Mouse (Mus musculus): ENCODE results near the gene Wwtr1. TPM values are rescaled to one million over a fixed set of nuclear protein-coding genes. Genes with fewer than 3 reads are reported as not detected.

Wwtr1 gene
- polyA plus RNA-seq, 2 experiments = 0.93 to 1.5 TPM

GRCm38 (mm10) chr3:57544154-57544553 lies 31.6 kb downstream of the Wwtr1 start:
- Histone ChIP-seq H3K27ac (no peak overlapping the region), H3K4me2 (ENCODE audit: low read depth) (no peak overlapping the region), H3K36me3 (replicated peaks; ENCODE audit: control insufficient read depth, insufficient read depth, low read depth) (no peaks in the 10 kb centered on the region), H3K9ac (replicated peaks) (no peak overlapping the region), H3K27me3 (ENCODE audit: control insufficient read depth, insufficient read depth, low read length) (no peaks in the 10 kb centered on the region), H3K4me3 (ENCODE audit: insufficient read depth in 1 of 2, low read depth in 2 of 2, low read length in 2 of 2) (no peak overlapping the region), H3K4me1 (replicated peaks; ENCODE audit: control insufficient read depth in 2 of 2, insufficient read depth in 2 of 2, low read length in 1 of 2) (no peaks in the 10 kb centered on the region), H3K9me3 (ENCODE audit: control insufficient read depth, low read length) (no peaks in the 10 kb centered on the region)
- 15% methylated on average over 9 of the region's 9 CpGs for WGBS (ENCODE audit: insufficient replicate concordance)
- ATAC-seq (ENCODE audit: insufficient read depth) (no peak), DNase-seq (ENCODE audit: low read depth in 3 of 3, low spot score in 3 of 3) (no peak)
- TF ChIP-seq CTCF (IDR thresholded peaks at IDR 0.05; ENCODE audit: low read depth) = no peak
- no peak for TF ChIP-seq EP300 (IDR thresholded peaks at IDR 0.05; ENCODE audit: low read depth)

GRCm38 (mm10) chr3:57542848-57543380 lies 32.8 kb downstream of the Wwtr1 start:
- TF ChIP-seq CTCF (IDR thresholded peaks at IDR 0.05; ENCODE audit: low read depth) = no peak
- no peak for TF ChIP-seq EP300 (IDR thresholded peaks at IDR 0.05; ENCODE audit: low read depth)
- no peaks in the 10 kb centered on the region for H3K9me3 ChIP-seq (ENCODE audit: control insufficient read depth, low read length)
- no peak for ATAC-seq (ENCODE audit: insufficient read depth)

GRCm38 (mm10) chr3:57541205-57541604 lies 34.5 kb downstream of the Wwtr1 start:
- Histone ChIP-seq H3K4me3 (ENCODE audit: insufficient read depth in 1 of 2, low read depth in 2 of 2, low read length in 2 of 2) (no peak overlapping the region), H3K27ac (no peak overlapping the region), H3K4me2 (ENCODE audit: low read depth) (no peak overlapping the region), H3K27me3 (ENCODE audit: control insufficient read depth, insufficient read depth, low read length) (no peaks in the 10 kb centered on the region), H3K36me3 (replicated peaks; ENCODE audit: control insufficient read depth, insufficient read depth, low read depth) (no peaks in the 10 kb centered on the region), H3K4me1 (replicated peaks; ENCODE audit: control insufficient read depth in 2 of 2, insufficient read depth in 2 of 2, low read length in 1 of 2) (no peaks in the 10 kb centered on the region), H3K9me3 (ENCODE audit: control insufficient read depth, low read length) (no peaks in the 10 kb centered on the region), H3K9ac (replicated peaks) (no peak overlapping the region)
- DNase-seq (ENCODE audit: low read depth in 3 of 3, low spot score in 3 of 3) (no peak), ATAC-seq (ENCODE audit: insufficient read depth) (no peak)
- TF ChIP-seq CTCF (IDR thresholded peaks at IDR 0.05; ENCODE audit: low read depth) = no peak
- no peak for TF ChIP-seq EP300 (IDR thresholded peaks at IDR 0.05; ENCODE audit: low read depth)
- WGBS (ENCODE audit: insufficient replicate concordance) = 43% methylated on average over 7 of the region's 7 CpGs

More at GRCm38 (mm10) chr3:57542848-57543380, 32.8 kb downstream of the Wwtr1 start:
- DNase-seq (ENCODE audit: low read depth in 3 of 3, low spot score in 3 of 3) = no peak
- Histone ChIP-seq H3K4me2 (ENCODE audit: low read depth) (no peak overlapping the region), H3K4me1 (replicated peaks; ENCODE audit: control insufficient read depth in 2 of 2, insufficient read depth in 2 of 2, low read length in 1 of 2) (no peaks in the 10 kb centered on the region), H3K36me3 (replicated peaks; ENCODE audit: control insufficient read depth, insufficient read depth, low read depth) (no peaks in the 10 kb centered on the region), H3K27me3 (ENCODE audit: control insufficient read depth, insufficient read depth, low read length) (no peaks in the 10 kb centered on the region), H3K27ac (no peak overlapping the region), H3K4me3 (ENCODE audit: insufficient read depth in 1 of 2, low read depth in 2 of 2, low read length in 2 of 2) (no peak overlapping the region), H3K9ac (replicated peaks) (no peak overlapping the region)

- Histone ChIP-seq H3K36me3 (replicated peaks; ENCODE audit: control insufficient read depth, insufficient read depth, low read depth) (no peaks in the 10 kb centered on the region), H3K27me3 (ENCODE audit: control insufficient read depth, insufficient read depth, low read length) (no peaks in the 10 kb centered on the region), H3K4me1 (replicated peaks; ENCODE audit: control insufficient read depth in 2 of 2, insufficient read depth in 2 of 2, low read length in 1 of 2) (no peaks in the 10 kb centered on the region), H3K9me3 (ENCODE audit: control insufficient read depth, low read length) (no peaks in the 10 kb centered on the region), H3K27ac (no peak overlapping the region), H3K4me3 (ENCODE audit: insufficient read depth in 1 of 2, low read depth in 2 of 2, low read length in 2 of 2) (no peak overlapping the region), H3K9ac (replicated peaks) (no peak overlapping the region), H3K4me2 (ENCODE audit: low read depth) (no peak overlapping the region)
- WGBS (ENCODE audit: insufficient replicate concordance) = 7% methylated on average over 2 of the region's 2 CpGs
- ATAC-seq (ENCODE audit: insufficient read depth) (no peak), DNase-seq (ENCODE audit: low read depth in 3 of 3, low spot score in 3 of 3) (no peak)
- no peak for TF ChIP-seq EP300 (IDR thresholded peaks at IDR 0.05; ENCODE audit: low read depth)
- no peak for TF ChIP-seq CTCF (IDR thresholded peaks at IDR 0.05; ENCODE audit: low read depth)
Measured at GRCm38 (mm10) chr3:57540474-57540873, 35.2 kb downstream of the Wwtr1 start.

GRCm38 (mm10) chr3:57535483-57536185 lies 40.1 kb downstream of the Wwtr1 start:
- no peak overlapping the region for H3K4me2 ChIP-seq (ENCODE audit: low read depth)
- no peaks in the 10 kb centered on the region for H3K36me3 ChIP-seq (replicated peaks; ENCODE audit: control insufficient read depth, insufficient read depth, low read depth)
- no peaks in the 10 kb centered on the region for H3K4me1 ChIP-seq (replicated peaks; ENCODE audit: control insufficient read depth in 2 of 2, insufficient read depth in 2 of 2, low read length in 1 of 2)
- no peak overlapping the region for H3K4me3 ChIP-seq (ENCODE audit: insufficient read depth in 1 of 2, low read depth in 2 of 2, low read length in 2 of 2)
- no peaks in the 10 kb centered on the region for H3K27me3 ChIP-seq (ENCODE audit: control insufficient read depth, insufficient read depth, low read length)
- DNase-seq (ENCODE audit: low read depth in 3 of 3, low spot score in 3 of 3) = no peak
- no peaks in the 10 kb centered on the region for H3K9me3 ChIP-seq (ENCODE audit: control insufficient read depth, low read length)
- 54% methylated on average over 13 of the region's 13 CpGs for WGBS (ENCODE audit: insufficient replicate concordance)
- ATAC-seq (ENCODE audit: insufficient read depth) = no peak
- H3K9ac ChIP-seq (replicated peaks) = no peak overlapping the region
- no peak overlapping the region for H3K27ac ChIP-seq
- no peak for TF ChIP-seq EP300 (IDR thresholded peaks at IDR 0.05; ENCODE audit: low read depth)

Measured in liver, embryonic 14.5 days (tissue).